Mouse (Mus musculus) limb, embryonic 14.5 days (tissue): ENCODE measurements around the gene Lhx8. TPM values are rescaled to one million over a fixed set of nuclear protein-coding genes. Genes with fewer than 3 reads are reported as not detected.

Experiments used
- ATAC-seq: fragments of 200-750 bp; cut with Nextera tagmentation; 2 replicates; pipeline ENCODE4 v1.8.0; 2017; ENCODE audit warnings: low read depth, moderate number of reproducible peaks, moderate TSS enrichment; ENCODE audit not compliant: low FRiP score
- DNase-seq: peaks from one replicate; pipeline ENCODE4 v3.0.0-alpha.2; 2015; ENCODE audit warnings: low spot score
- H3K27ac ChIP-seq: fragments of 300-500 bp; sonication (generic); replicated peaks from 2 replicates; pipeline ENCODE4 v1.5.1; 2014; ENCODE audit warnings: low read depth, mild to moderate bottlenecking, low read length, moderate library complexity, mixed read lengths
- H3K27me3 ChIP-seq: fragments of 300-500 bp; sonication (generic); 2 replicates; pipeline ENCODE4 v1.6.1; 2014; ENCODE audit warnings: low read length, mixed read lengths; ENCODE audit not compliant: control insufficient read depth, insufficient read depth
- H3K36me3 ChIP-seq: fragments of 300-500 bp; sonication (generic); 2 replicates; pipeline ENCODE4 v1.6.1; 2014; ENCODE audit warnings: mild to moderate bottlenecking, low read length, moderate library complexity, mixed read lengths; ENCODE audit not compliant: control insufficient read depth, insufficient read depth
- H3K4me1 ChIP-seq: fragments of 300-500 bp; sonication (generic); 2 replicates; pipeline ENCODE4 v1.6.1; 2014; ENCODE audit warnings: antibody characterized with exemption, low read length, mixed read lengths; ENCODE audit not compliant: control insufficient read depth, insufficient read depth
- H3K4me2 ChIP-seq: fragments of 300-500 bp; sonication (generic); replicated peaks from 2 replicates; pipeline ENCODE4 v1.6.1; 2014; ENCODE audit warnings: low read depth, mild to moderate bottlenecking, low read length, moderate library complexity; ENCODE audit not compliant: severe bottlenecking
- H3K4me3 ChIP-seq: fragments of 300-500 bp; sonication (generic); replicated peaks from 2 replicates; pipeline ENCODE4 v1.5.1; 2014; ENCODE audit warnings: low read length
- H3K9ac ChIP-seq: fragments of 300-500 bp; sonication (generic); 2 replicates; pipeline ENCODE4 v1.6.1; 2014; ENCODE audit warnings: mild to moderate bottlenecking, low read depth, low read length, moderate library complexity; ENCODE audit not compliant: severe bottlenecking
- H3K9me3 ChIP-seq: fragments of 300-500 bp; sonication (generic); 2 replicates; pipeline ENCODE4 v1.6.1; 2016; ENCODE audit warnings: low read length; ENCODE audit not compliant: control insufficient read depth
- POLR2A ChIP-seq: fragments of 200-500 bp; IDR thresholded peaks from 2 replicates; pipeline ENCODE4 v1.8.0; 2012; ENCODE audit warnings: inconsistent platforms, mild to moderate bottlenecking, moderate library complexity, borderline replicate concordance; ENCODE audit not compliant: insufficient read depth, insufficient read length; ENCODE audit errors: extremely low read depth
- WGBS: fragments of 180-500 bp; shearing (Covaris S2); extraction: QIAGEN DNeasy Blood & Tissue Kit; methylation state at CpG from one replicate; pipeline ENCODE4 v1.1.7; 2014; 5-methylcytosine and 5-hydroxymethylcytosine counted together
- polyA plus RNA-seq, 2 experiments: library from polyadenylated mRNA; depleted of rRNA in 1 of 2; stranded (reverse) in 1 of 2; unstranded in 1 of 2; fragments of >200 nt; fragmentation: Nextera tagmentation in 1 of 2; extraction: Ambion mirVana in 1 of 2; gene quantifications; 2 replicates each; pipeline versions ENCODE4 v1.2.1 to v1.2.3; 2012 to 2014

Gene Lhx8
- polyA plus RNA-seq, 2 experiments = 2.2 to 2.9 TPM

DNA sequence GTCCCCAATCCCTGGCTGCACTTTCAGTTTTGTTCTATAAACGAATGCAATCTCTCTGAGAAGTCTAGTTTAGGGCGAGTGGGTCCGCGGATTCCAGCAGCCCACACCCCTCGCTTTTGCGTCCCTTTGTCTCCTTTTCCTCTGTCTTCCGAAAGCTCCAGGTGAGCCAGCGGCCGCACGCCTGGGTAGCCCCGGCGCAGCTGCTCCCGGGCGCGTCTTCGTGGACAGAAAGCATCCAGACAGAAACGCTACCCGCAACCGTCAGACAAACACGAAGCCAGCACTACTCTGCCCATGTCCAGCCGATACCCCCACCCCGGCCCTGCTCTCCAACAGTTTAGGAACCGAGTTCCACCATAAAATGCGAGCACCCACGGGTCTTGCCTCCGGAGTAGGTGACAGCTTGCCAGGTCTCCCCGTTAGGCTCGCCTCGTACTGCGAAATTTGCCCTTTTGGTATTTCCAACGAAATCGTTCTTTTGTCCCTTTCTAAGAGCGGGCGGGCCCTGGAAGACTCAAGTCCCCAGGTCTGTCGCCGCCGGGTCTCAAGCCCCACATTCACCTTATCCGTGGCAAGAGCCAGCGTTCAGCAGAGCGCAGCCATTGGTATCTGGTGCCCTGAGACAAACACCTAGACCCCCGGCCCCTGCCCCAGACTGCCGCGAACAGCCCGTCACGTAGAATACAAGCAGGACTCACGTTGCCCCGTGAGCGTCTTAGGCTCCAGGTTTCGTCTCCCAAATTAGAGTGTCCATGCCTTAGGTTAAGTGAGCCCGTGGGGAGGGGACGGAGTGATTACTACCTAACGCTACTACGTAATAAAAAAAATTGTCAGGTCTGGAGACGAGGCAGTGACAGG, 907 bp downstream of the Lhx8 start:
- H3K36me3 ChIP-seq = no peaks in the 10 kb centered on the region
- no peaks in the 10 kb centered on the region for H3K9me3 ChIP-seq
- WGBS = under 1% methylated on average over 54 of the region's 54 CpGs
- no peak for ATAC-seq
- no peak overlapping the region; the same call in 1 of the 2 replicates for H3K9ac ChIP-seq
- DNase-seq = no peak
- peak overlapping the region; percentile 32 for H3K4me2 ChIP-seq
- no peak overlapping the region for H3K27ac ChIP-seq
- TF ChIP-seq POLR2A = no peak
- H3K27me3 ChIP-seq = peaks cover 86% of the 10 kb centered on the region
- H3K4me3 ChIP-seq = peak overlapping the region; percentile 41
- H3K4me1 ChIP-seq = peaks cover 19% of the 10 kb centered on the region

GRCm38 (mm10) chr3:154328721-154329322, 1.6 kb downstream of the Lhx8 start:
- Histone ChIP-seq H3K27me3 (peaks cover 85% of the 10 kb centered on the region), H3K27ac (no peak overlapping the region), H3K4me3 (peak overlapping the region; percentile 41), H3K4me1 (peaks cover 19% of the 10 kb centered on the region), H3K9me3 (no peaks in the 10 kb centered on the region), H3K9ac (peak overlapping the region; percentile 40), H3K36me3 (no peaks in the 10 kb centered on the region), H3K4me2 (peak overlapping the region; percentile 72)
- peak; percentile 27 for DNase-seq
- TF ChIP-seq POLR2A = no peak
- WGBS = under 1% methylated on average over 22 of the region's 22 CpGs
- no peak for ATAC-seq

- no peak for TF ChIP-seq POLR2A
- Histone ChIP-seq H3K9ac (peak overlapping the region; percentile 40), H3K27ac (no peak overlapping the region), H3K4me1 (peaks cover 19% of the 10 kb centered on the region), H3K4me2 (peak overlapping the region; percentile 72), H3K4me3 (peak overlapping the region; percentile 41), H3K9me3 (no peaks in the 10 kb centered on the region), H3K36me3 (no peaks in the 10 kb centered on the region), H3K27me3 (peaks cover 86% of the 10 kb centered on the region)
- WGBS = under 1% methylated on average over 49 of the region's 86 CpGs
- ATAC-seq (peak; percentile 63), DNase-seq (no peak)
Measured at GRCm38 (mm10) chr3:154327883-154328720, 2.4 kb downstream of the Lhx8 start.

GRCm38 (mm10) chr3:154327110-154327882, 3.2 kb downstream of the Lhx8 start:
- H3K27me3 ChIP-seq = peaks cover 78% of the 10 kb centered on the region
- no peak for TF ChIP-seq POLR2A
- H3K4me3 ChIP-seq = peak overlapping the region; percentile 41; the same call in 1 of the 2 replicates
- 4% methylated on average over 13 of the region's 13 CpGs for WGBS
- H3K4me2 ChIP-seq = no peak overlapping the region
- no peaks in the 10 kb centered on the region for H3K9me3 ChIP-seq
- H3K4me1 ChIP-seq = peaks cover 16% of the 10 kb centered on the region
- DNase-seq (no peak), ATAC-seq (no peak)
- no peak overlapping the region for H3K27ac ChIP-seq
- no peak overlapping the region for H3K9ac ChIP-seq
- H3K36me3 ChIP-seq = no peaks in the 10 kb centered on the region
